Mouse (Mus musculus) liver, adult 2 months (tissue): ENCODE measurements at regions not wholly inside any gene's neighbourhood (a gene's known extent, or its start where the extent isn't known, plus 50 kb on each side); places are given as distances from the start of the nearest gene placed in this dataset.

Experiments
- DNase-seq: peaks from one replicate; pipeline ENCODE4 v3.0.0-alpha.2; 2011; ENCODE audit warnings: low read depth, low spot score; ENCODE audit errors: extremely low read depth
- H3K27ac ChIP-seq: fragments of 200-500 bp; replicated peaks from 2 replicates; pipeline ENCODE4 v1.5.1; 2012; ENCODE audit warnings: low read depth, mild to moderate bottlenecking, control low read depth, inconsistent platforms, low read length; ENCODE audit not compliant: insufficient read depth
- H3K27me3 ChIP-seq: fragments of 200-500 bp; 2 replicates; pipeline ENCODE4 v1.6.1; 2012; ENCODE audit warnings: mild to moderate bottlenecking, moderate library complexity, low read length, inconsistent platforms; ENCODE audit not compliant: control insufficient read depth, insufficient read depth
- H3K36me3 ChIP-seq: fragments of 200-500 bp; 2 replicates; pipeline ENCODE4 v1.6.1; 2012; ENCODE audit warnings: low read length, inconsistent platforms; ENCODE audit not compliant: control insufficient read depth, insufficient read depth
- H3K4me1 ChIP-seq: fragments of 200-500 bp; 2 replicates; pipeline ENCODE4 v1.6.1; 2011; ENCODE audit warnings: low read length; ENCODE audit not compliant: control insufficient read depth, insufficient read depth
- H3K4me3 ChIP-seq: fragments of 200-500 bp; 2 replicates; pipeline ENCODE4 v1.5.1; 2011; ENCODE audit warnings: low read depth, mild to moderate bottlenecking, control low read depth, low read length, moderate library complexity; ENCODE audit not compliant: insufficient read depth
- H3K79me2 ChIP-seq: fragments of 200-500 bp; 2 replicates; pipeline ENCODE4 v1.6.1; 2012; ENCODE audit warnings: inconsistent platforms, mild to moderate bottlenecking, low read length, moderate library complexity; ENCODE audit not compliant: control insufficient read depth, insufficient read depth
- H3K9ac ChIP-seq: fragments of 200-500 bp; 2 replicates; pipeline ENCODE4 v1.6.1; 2012; ENCODE audit warnings: low read depth, mild to moderate bottlenecking, control low read depth, inconsistent platforms, low read length
- CTCF ChIP-seq: fragments of 200-500 bp; IDR thresholded peaks from 2 replicates; pipeline ENCODE4 v1.5.1; 2011; ENCODE audit warnings: low read depth, low read length, control low read depth
- POLR2A ChIP-seq: fragments of 200-500 bp; IDR thresholded peaks from 2 replicates; pipeline ENCODE4 v1.6.1; 2011; ENCODE audit warnings: low read length, control low read depth; ENCODE audit not compliant: insufficient read depth; ENCODE audit errors: extremely low read depth
- WGBS: fragments of 180-500 bp; shearing (Covaris S2); methylation state at CpG from one replicate; pipeline ENCODE4 v1.1.7; 2018; 5-methylcytosine and 5-hydroxymethylcytosine counted together

DNA sequence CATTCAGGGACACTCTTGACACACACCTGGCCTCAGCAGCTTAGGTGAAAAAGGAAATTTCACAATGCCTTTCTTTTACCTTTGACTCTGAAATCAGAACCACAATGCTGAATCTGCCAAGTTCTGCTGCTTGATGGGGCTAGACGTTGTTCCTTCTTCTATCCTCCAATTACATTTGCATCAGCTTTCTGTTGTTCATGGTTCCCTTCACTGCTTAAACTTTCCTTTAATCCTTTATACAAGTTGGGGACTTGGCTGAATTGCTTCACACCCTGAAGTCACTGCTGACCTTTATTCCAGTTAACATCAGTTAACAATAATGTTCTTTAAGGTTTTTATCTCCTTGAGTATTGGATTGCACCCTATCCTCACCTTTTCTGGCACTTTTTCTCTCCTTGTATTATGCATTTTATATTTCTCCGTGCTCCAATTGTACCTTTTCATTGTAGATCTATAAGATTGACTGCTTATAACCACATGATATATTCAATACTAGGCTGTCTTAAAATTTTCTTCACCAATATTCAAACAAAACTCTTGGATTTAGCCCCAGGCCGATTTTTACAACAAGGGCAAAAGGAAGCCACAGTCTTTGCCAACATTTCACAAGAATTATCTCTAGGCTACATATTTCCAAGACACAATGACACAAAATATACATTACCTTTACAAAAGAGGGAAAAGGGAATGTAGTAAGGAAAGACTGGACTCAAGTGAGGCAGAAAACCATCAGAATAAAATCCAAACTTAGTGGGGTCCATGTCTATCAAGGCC, 92.0 kb upstream of the Fut9 start:
- no peaks in the 10 kb centered on the region for H3K36me3 ChIP-seq
- no peak for DNase-seq
- no peaks in the 10 kb centered on the region for H3K27me3 ChIP-seq
- no peak overlapping the region for H3K4me3 ChIP-seq
- H3K4me1 ChIP-seq: no peaks in the 10 kb centered on the region
- no peaks in the 10 kb centered on the region for H3K79me2 ChIP-seq
- 60% methylated on average over 3 of the region's 3 CpGs for WGBS
- H3K9ac ChIP-seq: no peak overlapping the region
- TF ChIP-seq CTCF (no peak), POLR2A (no peak)
- no peak overlapping the region for H3K27ac ChIP-seq
